Mouse (Mus musculus) ES-E14 (cell line): ENCODE results near the gene Slc1a2.

Experiments
- CHD2 ChIP-seq: IDR thresholded peaks from 2 replicates; pipeline ENCODE4 v1.6.1; 2014; ENCODE audit warnings: mild to moderate bottlenecking, low read depth, low read length, inconsistent platforms
- HCFC1 ChIP-seq: IDR thresholded peaks from 2 replicates; pipeline ENCODE4 v1.6.1; 2012; ENCODE audit warnings: low read length, inconsistent platforms, borderline replicate concordance; ENCODE audit not compliant: insufficient read depth

DNA sequence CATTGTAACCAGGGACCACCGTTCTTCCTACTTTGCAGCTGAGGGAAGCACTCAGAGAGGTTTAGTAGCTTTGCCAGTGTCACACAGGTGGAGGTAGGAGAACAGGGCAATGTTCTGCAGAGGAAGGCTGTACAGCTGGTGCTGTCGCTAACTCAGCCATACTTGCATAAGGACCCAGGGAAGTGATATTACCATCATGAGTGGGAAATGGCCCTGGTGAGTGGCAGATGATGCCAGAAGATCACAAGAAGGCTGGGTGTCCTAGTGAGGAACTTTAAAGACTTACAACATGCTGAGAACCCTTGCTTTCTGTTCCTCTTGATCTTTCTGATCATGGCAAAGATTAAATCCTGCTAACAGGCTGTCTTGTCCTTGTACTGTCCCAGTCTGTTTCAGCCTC lies 42.2 kb downstream of the Slc1a2 start:
- TF ChIP-seq CHD2 (no peak), HCFC1 (no peak)
